Mouse (Mus musculus): Measurements from ENCODE around the gene Nucb2.
A peak's percentile ranks its signal among the peaks of the same experiment; 100 is the strongest.

Gene Nucb2

DNA sequence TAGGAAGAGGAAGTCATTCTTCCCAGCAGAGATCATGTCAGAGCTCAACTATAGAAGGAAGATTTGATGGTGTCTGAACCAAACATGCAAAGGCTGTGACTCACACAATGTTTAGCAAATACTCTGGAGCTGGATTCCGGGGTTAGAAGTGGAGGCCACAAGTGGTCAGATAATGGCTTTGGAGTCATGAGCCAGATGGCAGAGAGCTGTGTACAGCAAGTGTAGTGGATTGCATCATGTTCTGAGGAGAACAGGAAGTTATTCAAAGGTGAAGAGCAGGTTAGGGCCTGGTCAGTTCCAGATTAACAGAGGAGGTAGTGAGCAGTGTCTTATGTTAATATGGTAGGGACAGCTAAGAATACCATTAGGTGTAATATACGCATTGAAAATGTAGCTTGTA, 20.4 kb downstream of the Nucb2 start:
- no peak for DNase-seq

DNA sequence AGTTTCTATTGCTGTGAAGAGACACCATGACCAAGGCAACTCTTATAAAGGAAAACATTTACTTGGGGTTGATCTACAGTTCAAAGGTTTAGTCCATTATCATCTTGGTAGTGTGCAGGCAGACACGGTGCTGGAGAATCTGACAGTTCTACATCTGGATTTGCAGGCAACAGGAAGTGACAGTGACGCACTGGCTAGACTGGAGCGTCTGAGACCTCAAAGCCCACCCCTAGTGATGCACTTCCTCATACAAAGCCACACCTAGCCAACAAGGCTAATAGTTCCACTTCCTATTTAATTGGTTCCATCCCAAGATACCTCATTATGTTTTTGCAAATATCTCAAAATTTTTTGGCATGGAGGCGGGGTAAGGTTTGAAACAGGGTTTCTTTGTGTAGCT, 25.6 kb downstream of the Nucb2 start:
- DNase-seq = no peak

DNA sequence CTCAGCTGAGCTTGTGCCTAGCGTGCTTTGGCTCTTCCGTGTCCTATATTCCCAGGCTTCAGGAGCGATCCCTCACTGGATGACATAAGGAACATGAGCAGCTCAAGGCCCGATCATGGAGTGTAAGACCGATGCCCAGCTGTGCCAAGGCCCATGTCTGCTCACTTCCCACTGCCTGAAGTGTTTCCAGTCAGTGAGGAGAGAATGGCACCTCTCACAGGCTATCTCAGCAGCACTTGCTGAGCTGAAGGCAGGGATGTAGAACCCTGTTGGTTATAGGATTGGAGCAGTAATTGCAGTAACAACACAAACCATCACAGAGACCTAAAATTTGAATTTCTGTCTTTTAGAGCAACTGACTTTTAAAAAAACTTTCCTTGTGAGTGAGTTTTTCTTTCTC, 26.3 kb downstream of the Nucb2 start:
- no peak for DNase-seq

DNA sequence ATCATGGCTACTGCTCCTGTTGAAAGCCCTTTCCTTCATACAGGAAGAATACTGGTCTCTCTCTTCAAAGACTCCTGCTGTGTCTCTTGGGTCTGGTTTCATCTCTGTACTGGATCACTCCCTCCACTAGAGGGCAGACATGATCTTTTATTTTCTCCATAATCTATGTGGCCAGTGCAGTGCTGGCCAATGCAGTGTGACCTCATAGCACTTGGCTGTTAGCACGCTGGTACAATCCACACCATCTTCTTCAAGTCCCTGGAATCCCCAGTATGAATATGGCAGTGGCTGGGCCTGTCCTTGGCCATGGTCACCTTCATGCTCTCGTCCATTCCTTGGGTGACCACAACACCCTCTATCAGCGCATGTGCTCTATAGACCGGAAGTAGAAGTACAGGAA, 27.1 kb downstream of the Nucb2 start:
- DNase-seq = peak in 1 of 2 experiments; percentile 44

DNA sequence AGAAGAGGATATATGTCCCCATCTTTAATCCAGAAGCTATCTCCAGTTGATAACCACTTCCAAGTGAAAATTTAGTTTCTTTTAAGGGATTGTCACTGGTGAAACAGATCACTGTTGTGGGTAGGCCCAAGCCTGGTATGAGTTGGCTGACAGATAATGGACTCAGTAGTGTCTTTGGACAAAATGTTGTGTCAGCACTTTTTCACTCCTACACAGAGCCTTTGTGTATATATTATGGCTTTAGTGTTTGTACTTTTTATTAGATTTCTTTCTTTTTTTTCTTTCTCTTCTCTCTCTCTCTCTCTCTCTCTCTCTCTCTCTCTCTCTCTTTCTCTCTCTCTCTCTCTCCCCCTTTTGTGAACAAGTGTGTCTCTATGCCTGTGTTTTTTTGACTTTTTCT, 52.7 kb downstream of the Nucb2 start:
- no peak for DNase-seq

DNA sequence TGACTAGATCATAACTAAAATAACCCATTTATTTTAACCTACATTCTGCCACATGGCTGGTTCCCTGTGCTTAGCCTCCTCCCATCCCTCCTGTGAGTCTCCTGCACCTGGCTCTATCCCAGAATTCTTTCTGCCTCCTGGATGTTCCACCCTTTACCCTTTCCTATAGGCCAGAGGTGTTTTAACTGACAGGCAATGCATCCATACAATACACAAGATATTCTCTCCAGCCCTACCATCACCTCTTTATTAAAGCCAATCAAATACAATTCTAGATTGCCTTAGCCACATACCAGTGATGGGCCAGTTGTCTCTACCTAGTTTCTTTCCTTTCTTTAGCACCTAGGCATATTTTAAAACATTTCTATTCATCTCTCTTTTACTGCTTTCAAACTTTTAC, 70.4 kb downstream of the Nucb2 start:
- DNase-seq = no peak

All from cerebellum, postnatal 36 days (tissue).